Mouse (Mus musculus) kidney, adult 10 weeks (tissue): ENCODE results near the gene Gm7233. TPM values are rescaled to one million over a fixed set of nuclear protein-coding genes. Genes with fewer than 3 reads are reported as not detected.

Source experiments
- polyA plus RNA-seq: library from polyadenylated mRNA; stranded (reverse); fragments of 350-450 nt; fragmentation: Illumina TruSeq; extraction: RNeasy Lipid Tissue Mini Kit (QIAGEN cat#74804); gene quantifications from one replicate; pipeline ENCODE4 v1.2.3, GENCODE M21; 2014; ENCODE audit warnings: low read depth, low replicate concordance

The Gm7233 gene
- polyA plus RNA-seq = 0.40 TPM

GRCm38 (mm10) chr14:43179567-43179966 lies at the start of gene Gm7233:
Gene Gm7233 (plus strand): TSS chr14:43179867.

DNA sequence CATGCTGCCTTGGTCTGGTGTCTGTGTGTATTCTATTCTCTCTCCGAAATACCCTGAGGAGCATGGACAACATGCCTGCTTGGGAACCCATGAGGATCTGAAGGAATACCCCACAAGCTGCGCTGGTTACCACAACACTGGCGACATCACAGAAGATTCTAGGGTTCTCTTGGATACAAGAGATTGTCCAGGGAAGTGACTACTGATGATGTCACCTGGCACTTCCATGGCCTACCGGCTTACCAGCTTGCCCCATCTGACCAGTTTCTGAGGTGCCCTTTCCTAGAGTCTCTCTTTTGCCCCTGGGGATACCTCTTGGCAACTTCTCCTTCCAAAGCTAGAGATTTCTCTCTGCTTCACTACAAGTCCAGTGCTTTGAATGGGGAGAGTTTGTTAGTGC lies 55.5 kb downstream of the Gm7233 start, which contains the start of gene Gm8122:
TSS of gene Gm8122 (minus strand) at position 101 of the 400 bp plus-strand sequence.

Other genes starting within 250 kb of the Gm7233 start
- not detected for gene Gm8082, start 186.2 kb upstream of the Gm7233 start, polyA plus RNA-seq
- not detected for gene Gm10376, start 164.2 kb upstream of the Gm7233 start, polyA plus RNA-seq
- not detected for gene Gm8094, start 103.2 kb upstream of the Gm7233 start, polyA plus RNA-seq
- not detected for gene Gm8104, start 79.3 kb upstream of the Gm7233 start, polyA plus RNA-seq
- gene Gm8122, start 55.4 kb downstream of the Gm7233 start, polyA plus RNA-seq = not detected
- gene Gm8126, start 78.8 kb downstream of the Gm7233 start, polyA plus RNA-seq = 4.1 TPM
- 1.5 TPM for gene Gm9732, start 95.2 kb downstream of the Gm7233 start, polyA plus RNA-seq
- gene Gm8127, start 114.0 kb downstream of the Gm7233 start, polyA plus RNA-seq = not detected
- not detected for gene 1700001F09Rik, start 167.9 kb downstream of the Gm7233 start, polyA plus RNA-seq
- gene Gm8138, start 236.5 kb downstream of the Gm7233 start, polyA plus RNA-seq = 0.32 TPM